Mouse (Mus musculus) liver, embryonic 13.5 days (tissue): ENCODE measurements around the gene Med13l. TPM values are rescaled to one million over a fixed set of nuclear protein-coding genes. Genes with fewer than 3 reads are reported as not detected.
A peak's percentile ranks its signal among the peaks of the same experiment; 100 is the strongest.

Source experiments
- ATAC-seq: fragments of 200-750 bp; cut with Nextera tagmentation; 2 replicates; pipeline ENCODE4 v1.8.0; 2017; ENCODE audit warnings: low read depth, mild to moderate bottlenecking, moderate number of reproducible peaks, moderate library complexity
- DNase-seq: peaks from one replicate; pipeline ENCODE4 v3.0.0; 2022
- H3K27ac ChIP-seq: fragments of 300-500 bp; sonication (generic); 2 replicates; pipeline ENCODE4 v1.5.1; 2015; ENCODE audit warnings: moderate library complexity, mild to moderate bottlenecking, inconsistent platforms
- H3K27me3 ChIP-seq: fragments of 300-500 bp; sonication (generic); 2 replicates; pipeline ENCODE4 v1.6.1; 2015; ENCODE audit warnings: mild to moderate bottlenecking, inconsistent platforms
- H3K36me3 ChIP-seq: fragments of 300-500 bp; sonication (generic); 2 replicates; pipeline ENCODE4 v1.6.1; 2015; ENCODE audit warnings: mild to moderate bottlenecking, inconsistent platforms
- H3K4me1 ChIP-seq: fragments of 300-500 bp; sonication (generic); replicated peaks from 2 replicates; pipeline ENCODE4 v1.6.1; 2015; ENCODE audit warnings: inconsistent platforms
- H3K4me2 ChIP-seq: fragments of 300-500 bp; sonication (generic); 2 replicates; pipeline ENCODE4 v1.6.1; 2015; ENCODE audit warnings: inconsistent platforms, mild to moderate bottlenecking, moderate library complexity
- H3K4me3 ChIP-seq: fragments of 300-500 bp; sonication (generic); replicated peaks from 2 replicates; pipeline ENCODE4 v1.5.1; 2015; ENCODE audit warnings: mild to moderate bottlenecking, inconsistent platforms
- H3K9ac ChIP-seq: fragments of 300-500 bp; sonication (generic); 2 replicates; pipeline ENCODE4 v1.6.1; 2015; ENCODE audit warnings: mild to moderate bottlenecking, inconsistent platforms
- H3K9me3 ChIP-seq: fragments of 300-500 bp; sonication (generic); replicated peaks from 2 replicates; pipeline ENCODE4 v1.6.1; 2016; ENCODE audit warnings: inconsistent platforms
- WGBS: fragments of 180-500 bp; shearing (Covaris S2); methylation state at CpG from one replicate; pipeline ENCODE4 v1.1.7; 2015; ENCODE audit not compliant: insufficient replicate concordance; 5-methylcytosine and 5-hydroxymethylcytosine counted together
- polyA plus RNA-seq: library from polyadenylated mRNA; unstranded; fragments of >200 nt; fragmentation: Nextera tagmentation; extraction: Ambion mirVana; gene quantifications from 2 replicates; pipeline ENCODE4 v1.2.1, GENCODE M21; 2015

The Med13l gene
- polyA plus RNA-seq, 1 experiment from 2014 or later = 10.1 TPM

DNA sequence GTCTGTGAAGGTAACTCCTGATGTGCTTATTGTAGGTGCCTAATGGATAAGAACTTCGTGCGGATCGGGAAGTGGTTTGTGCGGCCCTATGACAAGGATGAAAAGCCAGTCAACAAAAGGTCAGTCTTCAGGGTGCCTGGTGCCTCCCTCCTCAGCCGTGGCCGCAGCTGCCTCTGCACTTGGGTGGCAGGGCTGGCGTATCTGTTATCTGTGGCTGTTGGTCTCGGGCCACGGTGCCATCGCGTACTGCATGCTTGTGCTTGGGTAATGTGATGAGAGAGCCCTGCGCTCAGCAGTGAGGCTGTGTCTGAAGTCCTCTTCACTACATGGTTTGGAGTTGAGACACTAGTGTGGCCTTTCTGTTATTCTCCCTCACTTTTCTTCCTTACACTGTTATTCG, 120.4 kb downstream of the Med13l start:
- no peaks in the 10 kb centered on the region for H3K9me3 ChIP-seq
- H3K27me3 ChIP-seq = no peaks in the 10 kb centered on the region
- no peak overlapping the region for H3K4me3 ChIP-seq
- peaks cover 35% of the 10 kb centered on the region for H3K4me1 ChIP-seq
- WGBS = 90% methylated on average over 13 of the region's 13 CpGs
- DNase-seq (no peak), ATAC-seq (no peak)
- H3K27ac ChIP-seq = no peak overlapping the region; the same call in 1 of the 2 replicates
- no peak overlapping the region for H3K4me2 ChIP-seq
- H3K36me3 ChIP-seq = peaks cover 39% of the 10 kb centered on the region
- H3K9ac ChIP-seq = no peak overlapping the region

DNA sequence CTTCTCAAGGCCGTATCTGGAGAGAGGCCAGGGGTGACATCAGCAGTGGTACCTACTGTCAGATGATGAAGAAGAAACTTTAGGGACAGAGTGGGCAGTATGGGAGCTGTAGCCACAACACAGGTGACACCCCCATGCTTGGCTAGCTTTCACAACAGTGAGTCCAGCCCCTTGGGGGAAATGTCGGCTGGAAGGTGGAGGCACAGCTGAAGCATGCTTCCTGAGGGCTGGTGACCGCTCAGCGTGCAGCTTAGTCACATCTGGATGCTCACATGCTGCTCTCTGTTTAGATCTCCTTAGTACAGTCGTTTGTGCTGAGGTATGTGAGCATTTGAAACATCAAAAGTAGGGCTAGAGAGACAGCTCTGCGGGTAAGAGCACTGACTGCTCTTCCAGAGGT, 121.5 kb downstream of the Med13l start:
- Histone ChIP-seq H3K4me2 (no peak overlapping the region), H3K36me3 (peaks cover 38% of the 10 kb centered on the region), H3K4me1 (peaks cover 31% of the 10 kb centered on the region), H3K27ac (no peak overlapping the region), H3K27me3 (no peaks in the 10 kb centered on the region), H3K4me3 (no peak overlapping the region), H3K9me3 (no peaks in the 10 kb centered on the region), H3K9ac (no peak overlapping the region)
- ATAC-seq = no peak
- WGBS = 88% methylated on average over 6 of the region's 6 CpGs
- DNase-seq = no peak

DNA sequence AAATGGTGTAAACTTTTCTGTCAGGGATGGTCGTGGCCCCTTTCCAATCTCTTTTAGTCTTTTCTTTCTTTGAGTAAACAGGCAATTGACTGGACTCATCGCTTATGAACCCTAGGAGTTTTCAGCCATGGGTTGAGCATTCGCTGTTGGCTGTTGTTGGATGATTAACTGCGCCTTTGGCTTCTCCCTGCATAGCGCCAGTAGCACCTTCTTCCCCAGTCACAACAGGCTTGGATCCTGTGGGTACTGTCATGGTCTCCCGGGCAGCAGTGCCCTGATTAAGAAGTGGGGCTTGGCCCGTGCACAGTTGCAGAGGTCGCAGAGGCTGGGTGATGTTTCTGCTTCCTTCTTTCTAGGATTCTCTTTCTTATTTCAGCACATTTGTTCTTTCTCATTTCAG, 124.7 kb downstream of the Med13l start:
- Histone ChIP-seq H3K27me3 (no peaks in the 10 kb centered on the region), H3K4me3 (no peak overlapping the region), H3K9ac (no peak overlapping the region), H3K36me3 (peaks cover 33% of the 10 kb centered on the region), H3K4me2 (no peak overlapping the region), H3K27ac (no peak overlapping the region), H3K9me3 (no peaks in the 10 kb centered on the region), H3K4me1 (peaks cover 45% of the 10 kb centered on the region)
- 83% methylated on average over 8 of the region's 8 CpGs for WGBS
- ATAC-seq (no peak), DNase-seq (no peak)

DNA sequence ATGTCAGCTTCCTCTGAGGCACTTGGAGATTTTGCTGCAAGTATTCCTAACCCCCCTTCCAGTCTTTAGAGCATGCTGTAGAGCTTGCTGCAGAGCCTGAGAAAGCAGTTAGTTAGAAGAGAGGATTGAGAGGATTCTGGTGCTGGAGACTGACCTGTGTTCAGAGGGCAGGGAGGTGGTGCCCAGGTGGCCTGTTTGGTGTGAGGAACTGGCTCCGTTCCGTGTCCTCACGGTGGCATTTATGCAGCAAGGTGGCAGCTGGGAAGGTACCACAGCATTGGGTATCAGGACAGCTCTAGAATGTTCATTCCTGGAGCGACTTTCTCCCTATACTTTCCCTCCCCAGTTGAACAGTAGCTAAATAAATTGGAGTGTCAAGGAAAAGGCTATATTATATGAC, 125.5 kb downstream of the Med13l start:
- Histone ChIP-seq H3K9ac (no peak overlapping the region), H3K27me3 (no peaks in the 10 kb centered on the region), H3K9me3 (no peaks in the 10 kb centered on the region), H3K4me3 (no peak overlapping the region), H3K36me3 (peaks cover 24% of the 10 kb centered on the region), H3K4me1 (peaks cover 45% of the 10 kb centered on the region), H3K4me2 (no peak overlapping the region), H3K27ac (no peak overlapping the region)
- ATAC-seq = no peak
- WGBS = 88% methylated on average over 4 of the region's 4 CpGs
- no peak for DNase-seq

DNA sequence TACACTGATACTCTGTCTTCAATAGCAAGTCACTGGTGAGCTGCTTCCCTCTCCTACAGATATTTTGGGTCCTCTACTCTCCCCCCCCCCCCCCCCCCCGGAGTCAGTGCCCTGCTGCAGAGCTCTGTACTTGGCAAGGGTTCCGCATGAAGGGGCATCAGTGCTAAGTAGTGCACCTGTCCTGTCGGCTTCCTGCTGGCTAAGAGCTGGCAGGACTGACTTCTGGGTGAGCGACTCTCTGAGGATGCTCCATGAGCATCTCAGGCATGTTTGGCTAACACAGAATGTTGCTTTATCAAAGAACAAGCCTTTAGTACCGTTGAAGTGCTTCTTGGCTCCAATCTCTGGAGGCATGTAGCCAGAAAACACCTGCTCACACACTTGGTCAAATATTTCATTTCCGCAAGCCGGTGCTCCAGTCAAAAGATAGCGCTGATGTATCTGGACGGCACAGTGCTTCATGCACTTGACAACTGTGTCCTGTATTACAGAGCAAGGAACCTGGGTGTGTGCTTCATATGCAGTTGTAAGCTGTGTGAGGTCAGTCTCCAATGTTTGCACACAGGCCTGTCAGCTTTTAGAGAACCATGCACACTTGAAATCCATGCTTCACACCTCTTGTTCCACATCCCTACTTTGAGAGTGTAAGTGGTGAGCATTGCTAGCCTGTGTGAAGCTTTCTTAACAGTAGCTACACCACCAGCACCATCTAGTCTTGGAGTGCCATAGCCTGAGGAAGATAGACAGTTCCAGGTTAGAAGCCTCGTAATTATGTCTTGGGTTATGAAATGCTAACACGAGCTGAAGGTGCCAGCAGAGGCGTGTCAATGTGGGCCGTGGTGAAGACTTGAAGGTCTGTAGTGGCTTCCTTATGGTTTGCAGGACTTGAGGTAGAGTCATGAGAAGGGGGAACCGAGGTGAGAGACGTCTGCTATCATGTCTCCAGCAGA, 128.7 kb downstream of the Med13l start:
- Histone ChIP-seq H3K36me3 (peaks cover 9% of the 10 kb centered on the region; the same call in 1 of the 2 replicates), H3K27ac (no peak overlapping the region), H3K27me3 (no peaks in the 10 kb centered on the region), H3K9me3 (no peaks in the 10 kb centered on the region), H3K4me3 (no peak overlapping the region), H3K4me1 (peaks cover 62% of the 10 kb centered on the region), H3K4me2 (no peak overlapping the region), H3K9ac (no peak overlapping the region)
- WGBS = 83% methylated on average over 15 of the region's 15 CpGs
- ATAC-seq = no peak
- DNase-seq = no peak

DNA sequence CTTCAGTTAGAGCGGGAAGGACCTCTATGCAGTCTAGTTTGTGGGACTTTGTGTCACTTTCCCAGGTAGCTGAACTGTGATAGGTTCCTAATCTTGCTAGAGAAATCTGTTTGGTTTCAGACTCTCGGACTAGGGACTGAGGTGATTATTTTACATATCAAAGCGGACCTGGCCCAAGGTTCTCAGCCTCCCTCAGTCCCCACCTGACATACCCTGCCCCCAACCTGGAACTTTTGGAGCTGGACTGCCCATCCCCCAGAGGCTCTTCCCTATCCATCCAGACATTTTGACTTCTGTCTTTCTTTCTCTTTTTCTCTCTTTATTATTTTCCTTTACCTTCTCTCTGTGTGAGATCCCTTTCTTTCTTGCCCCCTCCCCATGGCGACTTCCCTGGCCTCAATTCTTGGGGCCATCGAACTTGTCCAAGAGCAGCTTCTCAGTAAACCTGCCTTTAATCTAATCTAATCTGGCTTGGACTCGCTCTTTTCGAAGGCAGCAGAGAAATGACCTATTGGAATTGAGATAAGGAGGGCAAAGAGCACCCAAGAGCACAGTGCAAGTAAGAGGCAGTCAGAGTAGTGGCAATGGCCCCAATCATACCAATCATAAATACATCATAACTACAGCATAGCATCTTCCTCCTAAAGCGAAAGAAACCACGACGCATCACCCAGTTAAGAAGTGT, 130.7 kb downstream of the Med13l start:
- Histone ChIP-seq H3K36me3 (0 out of 2 replicates have a peak, but pooled peaks cover 4% of the 10 kb centered on the region), H3K27me3 (no peaks in the 10 kb centered on the region), H3K4me1 (peaks cover 70% of the 10 kb centered on the region), H3K4me3 (no peak overlapping the region), H3K4me2 (no peak overlapping the region), H3K9ac (no peak overlapping the region), H3K27ac (0 out of 2 replicates have a peak overlapping the region, but pooled peaks have one; percentile 18), H3K9me3 (no peaks in the 10 kb centered on the region)
- no peak for DNase-seq
- WGBS = 73% methylated on average over 10 of the region's 10 CpGs
- no peak for ATAC-seq

DNA sequence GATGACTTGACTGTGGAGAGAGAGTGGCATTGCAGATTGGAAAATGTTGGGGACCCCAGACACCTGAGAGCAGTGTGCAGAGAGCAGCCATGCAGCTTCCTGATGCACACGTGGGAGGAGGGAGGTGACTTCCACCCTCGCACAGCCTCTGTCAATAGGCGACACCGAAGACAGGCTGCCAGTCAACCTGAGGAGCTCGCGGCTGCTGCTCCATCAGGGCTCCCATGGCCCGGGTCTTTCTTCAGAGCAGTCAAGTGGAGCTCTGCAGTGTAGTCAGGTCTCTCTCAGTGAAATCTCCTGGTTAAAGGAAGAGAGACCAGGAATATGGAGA, 131.2 kb downstream of the Med13l start:
- DNase-seq (no peak), ATAC-seq (no peak)
- no peak overlapping the region for H3K9ac ChIP-seq
- 0 out of 2 replicates have a peak, but pooled peaks cover 4% of the 10 kb centered on the region for H3K36me3 ChIP-seq
- WGBS = 67% methylated on average over 7 of the region's 7 CpGs
- no peak overlapping the region for H3K27ac ChIP-seq
- no peaks in the 10 kb centered on the region for H3K9me3 ChIP-seq
- H3K4me1 ChIP-seq = peaks cover 75% of the 10 kb centered on the region
- no peak overlapping the region for H3K4me3 ChIP-seq
- no peaks in the 10 kb centered on the region for H3K27me3 ChIP-seq
- H3K4me2 ChIP-seq = no peak overlapping the region

DNA sequence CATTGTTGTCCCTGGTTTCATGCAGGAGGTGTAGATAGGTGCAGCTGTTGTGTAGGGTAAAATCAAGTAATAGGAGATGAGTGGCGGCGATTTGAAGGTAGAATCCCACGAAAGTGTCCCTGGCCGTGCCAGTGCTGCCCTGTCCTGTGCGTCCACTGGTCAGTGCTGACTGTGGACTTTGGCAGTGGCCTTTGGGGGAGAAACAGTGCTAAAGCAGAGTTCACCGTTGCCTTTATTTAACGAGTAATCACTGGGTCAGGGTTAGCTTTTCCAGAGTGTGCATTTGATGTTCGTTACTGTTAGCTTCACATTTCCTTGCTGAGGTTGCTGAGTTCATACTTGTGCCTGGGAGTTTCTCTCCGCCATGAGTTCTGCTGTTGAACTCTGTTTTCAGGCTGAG, 133.5 kb downstream of the Med13l start:
- no peaks in the 10 kb centered on the region for H3K27me3 ChIP-seq
- 0 out of 2 replicates have a peak, but pooled peaks cover 4% of the 10 kb centered on the region for H3K36me3 ChIP-seq
- H3K9me3 ChIP-seq = no peaks in the 10 kb centered on the region
- H3K4me3 ChIP-seq = no peak overlapping the region
- peaks cover 73% of the 10 kb centered on the region for H3K4me1 ChIP-seq
- ATAC-seq (peak; percentile 56; the same call in 1 of the 2 replicates), DNase-seq (no peak)
- WGBS = 81% methylated on average over 9 of the region's 9 CpGs
- H3K27ac ChIP-seq = peak overlapping the region; percentile 54
- no peak overlapping the region for H3K4me2 ChIP-seq
- H3K9ac ChIP-seq = no peak overlapping the region

DNA sequence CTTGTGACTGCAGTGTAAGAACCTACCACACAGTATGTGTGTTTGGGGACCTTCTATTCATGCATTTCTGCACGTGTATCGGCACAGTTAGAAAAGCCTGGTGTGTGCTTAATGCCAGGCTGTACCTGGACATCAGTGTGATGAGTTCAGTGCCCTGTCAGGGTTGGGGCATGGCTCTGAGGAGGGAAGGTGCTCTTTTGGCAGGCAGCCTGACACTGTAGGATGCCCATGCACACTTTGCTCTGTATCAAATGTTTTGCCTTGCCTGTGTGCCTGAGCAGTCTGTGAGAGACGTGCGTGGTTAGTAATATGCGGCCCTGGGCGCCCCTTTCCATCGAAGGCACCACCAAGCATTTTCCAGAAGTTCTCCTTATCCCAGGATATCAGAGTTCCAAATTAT, 136.6 kb downstream of the Med13l start:
- no peak for DNase-seq
- Histone ChIP-seq H3K9me3 (no peaks in the 10 kb centered on the region), H3K36me3 (no peaks in the 10 kb centered on the region), H3K9ac (no peak overlapping the region), H3K27me3 (no peaks in the 10 kb centered on the region), H3K4me2 (no peak overlapping the region), H3K4me1 (peaks cover 70% of the 10 kb centered on the region), H3K4me3 (no peak overlapping the region), H3K27ac (no peak overlapping the region)
- no peak for ATAC-seq
- WGBS = 86% methylated on average over 7 of the region's 7 CpGs

DNA sequence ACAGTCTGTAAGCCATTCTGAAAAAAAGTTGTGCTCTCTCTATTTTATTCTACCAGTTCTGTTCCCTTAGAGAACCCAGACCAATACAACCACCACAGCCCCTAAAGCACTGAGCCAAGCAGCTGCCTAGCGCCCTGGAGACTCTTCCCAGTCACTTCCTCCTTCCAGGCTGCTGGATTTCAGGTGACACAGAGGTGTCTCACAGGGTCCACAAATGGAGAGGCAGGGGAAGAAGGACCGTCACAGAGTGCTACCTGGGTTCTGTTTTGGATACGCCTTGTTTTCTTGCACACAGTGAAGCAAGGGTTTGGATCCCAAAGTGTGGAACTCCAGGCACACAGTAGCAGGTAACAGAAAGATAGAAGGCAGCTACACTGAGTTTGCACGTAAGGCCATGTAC, 140.5 kb downstream of the Med13l start:
- no peaks in the 10 kb centered on the region for H3K36me3 ChIP-seq
- DNase-seq = no peak
- H3K4me2 ChIP-seq = no peak overlapping the region
- no peak overlapping the region for H3K4me3 ChIP-seq
- H3K9ac ChIP-seq = no peak overlapping the region
- H3K27me3 ChIP-seq = no peaks in the 10 kb centered on the region
- H3K27ac ChIP-seq = no peak overlapping the region
- WGBS = 84% methylated on average over 4 of the region's 4 CpGs
- ATAC-seq = no peak
- peaks cover 44% of the 10 kb centered on the region for H3K4me1 ChIP-seq
- no peaks in the 10 kb centered on the region for H3K9me3 ChIP-seq

DNA sequence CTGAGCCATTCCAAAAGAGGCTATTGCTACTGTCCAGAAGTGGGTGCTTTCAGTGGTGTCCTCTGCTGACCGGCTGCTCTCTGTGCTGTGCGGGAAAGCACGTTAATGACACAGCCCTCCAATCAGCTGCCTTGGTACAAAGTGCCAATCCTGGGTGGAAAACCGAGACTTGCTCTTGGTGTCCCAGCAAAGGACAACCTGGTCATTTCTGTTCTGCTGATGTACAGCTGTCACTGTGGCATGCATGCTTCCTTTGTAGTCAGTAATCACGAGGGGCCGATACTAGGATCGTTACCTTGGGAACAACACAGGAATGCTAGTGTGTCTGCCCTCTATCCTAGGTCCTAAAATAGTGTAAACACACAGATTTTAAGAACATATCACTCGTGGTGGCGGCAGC, 142.2 kb downstream of the Med13l start:
- H3K4me3 ChIP-seq = no peak overlapping the region
- WGBS = 81% methylated on average over 9 of the region's 9 CpGs
- ATAC-seq = no peak

More for the DNA sequence above, 142.2 kb downstream of the Med13l start:
- Histone ChIP-seq H3K27me3 (no peaks in the 10 kb centered on the region), H3K4me1 (peaks cover 29% of the 10 kb centered on the region; the same call in 1 of the 2 replicates), H3K9ac (no peak overlapping the region), H3K9me3 (no peaks in the 10 kb centered on the region), H3K27ac (no peak overlapping the region), H3K4me2 (no peak overlapping the region), H3K36me3 (no peaks in the 10 kb centered on the region)
- no peak for DNase-seq
